Mouse (Mus musculus): ENCODE results near the gene Ptpdc1.

The Ptpdc1 gene

GRCm38 (mm10) chr13:48547623-48548022 is 77.8 kb downstream of the Ptpdc1 start:
- DNase-seq (ENCODE audit: low spot score), result no peak

- DNase-seq (ENCODE audit: low spot score), result peak; percentile 100
Observed at GRCm38 (mm10) chr13:48546330-48546917, 79.0 kb downstream of the Ptpdc1 start.

GRCm38 (mm10) chr13:48545476-48546281 is 79.8 kb downstream of the Ptpdc1 start:
- DNase-seq (ENCODE audit: low spot score), result peak; percentile 97

DNA sequence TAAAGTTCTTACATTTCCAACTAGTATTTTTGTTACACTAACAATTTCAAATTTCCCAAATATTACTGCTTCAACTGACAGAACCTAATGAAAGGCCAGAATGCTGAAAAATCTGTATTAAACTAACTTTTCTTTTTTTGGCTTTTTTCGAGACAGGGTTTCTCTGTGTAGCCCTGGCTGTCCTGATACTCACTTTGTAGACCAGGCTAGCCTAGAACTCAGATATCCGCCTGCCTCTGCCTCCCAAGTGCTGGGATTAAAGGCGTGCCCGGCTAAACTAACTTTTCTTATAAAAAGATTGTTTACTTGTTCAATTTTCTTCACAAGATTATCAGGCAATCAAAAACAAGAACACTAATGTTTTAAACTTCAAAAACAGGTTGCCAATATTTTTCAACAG is 80.6 kb downstream of the Ptpdc1 start:
- no peak for DNase-seq (ENCODE audit: low spot score)

DNA sequence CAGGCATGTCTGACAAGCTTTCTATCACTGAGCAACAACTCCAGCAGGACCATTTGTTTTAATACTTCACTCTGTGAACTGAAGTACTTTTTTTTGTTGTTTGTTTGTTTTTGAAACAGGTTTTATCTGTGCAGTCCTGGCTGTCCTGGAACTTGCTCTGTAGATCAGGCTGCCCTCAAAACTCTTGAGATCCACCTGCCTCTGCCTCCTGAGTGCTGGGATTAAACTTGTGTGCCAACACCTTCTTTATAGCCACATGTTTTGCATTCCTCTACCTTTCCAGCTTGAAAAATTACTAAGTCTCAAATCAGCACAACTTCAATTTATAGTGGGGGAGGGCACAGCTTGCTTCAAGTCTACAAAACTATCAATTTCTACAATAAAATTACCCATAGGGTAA is 81.1 kb downstream of the Ptpdc1 start:
- DNase-seq (ENCODE audit: low spot score), result no peak

- no peak for DNase-seq (ENCODE audit: low spot score)
Observed at GRCm38 (mm10) chr13:48540488-48540887, 85.0 kb downstream of the Ptpdc1 start.

DNA sequence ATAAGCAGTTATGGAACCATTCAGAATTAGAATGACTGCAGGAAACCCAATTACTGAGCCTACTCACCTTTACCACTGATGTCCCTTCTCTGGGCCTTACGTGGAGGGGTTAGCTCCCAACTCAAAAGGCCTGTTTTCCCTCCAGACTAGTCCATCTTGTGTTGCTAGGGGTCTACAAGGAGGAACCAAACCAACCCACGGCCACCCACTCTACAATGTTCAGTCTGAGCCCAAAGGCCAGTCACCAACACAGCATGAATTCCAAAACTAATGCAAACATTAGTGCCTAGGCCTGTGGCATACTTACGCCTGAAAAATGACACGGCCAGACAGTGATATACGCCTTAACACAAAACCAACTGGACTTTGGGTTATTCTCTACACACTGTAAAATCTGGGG is 92.0 kb downstream of the Ptpdc1 start:
- no peak for DNase-seq (ENCODE audit: low spot score)

DNA sequence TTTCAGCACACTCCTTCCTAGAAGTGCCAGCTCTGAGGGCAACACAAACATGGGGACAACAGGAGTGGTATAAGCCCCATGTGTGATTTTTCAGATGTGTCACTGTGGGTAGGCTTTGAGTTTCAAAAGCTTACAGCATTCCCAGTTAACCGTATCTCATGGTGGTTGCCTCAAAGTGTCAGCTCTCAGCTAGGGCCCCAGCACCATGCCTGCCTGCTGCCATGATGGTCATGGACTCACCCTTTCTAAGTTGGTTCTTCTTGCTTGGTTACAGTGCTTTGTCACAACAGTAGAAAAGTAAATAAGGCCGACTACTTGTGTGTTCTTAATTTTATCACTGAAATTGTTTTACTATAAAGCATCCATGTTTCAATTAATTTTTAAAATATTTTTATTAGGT is 94.0 kb downstream of the Ptpdc1 start:
- DNase-seq (ENCODE audit: low spot score), result no peak

GRCm38 (mm10) chr13:48530685-48531084 is 94.8 kb downstream of the Ptpdc1 start:
- peak; percentile 52 for DNase-seq (ENCODE audit: low spot score)

GRCm38 (mm10) chr13:48529028-48529427 is 96.4 kb downstream of the Ptpdc1 start:
- no peak for DNase-seq (ENCODE audit: low spot score)

- no peak for DNase-seq (ENCODE audit: low spot score)
Observed at GRCm38 (mm10) chr13:48528123-48528871, 97.2 kb downstream of the Ptpdc1 start.

All from ovary, postnatal 36 days (tissue).